Mouse (Mus musculus): ENCODE data around the gene Rnf10. TPM values are rescaled to one million over a fixed set of nuclear protein-coding genes. Genes with fewer than 3 reads are reported as not detected.

Gene Rnf10
- polyA plus RNA-seq, 1 experiment = 127 TPM

DNA sequence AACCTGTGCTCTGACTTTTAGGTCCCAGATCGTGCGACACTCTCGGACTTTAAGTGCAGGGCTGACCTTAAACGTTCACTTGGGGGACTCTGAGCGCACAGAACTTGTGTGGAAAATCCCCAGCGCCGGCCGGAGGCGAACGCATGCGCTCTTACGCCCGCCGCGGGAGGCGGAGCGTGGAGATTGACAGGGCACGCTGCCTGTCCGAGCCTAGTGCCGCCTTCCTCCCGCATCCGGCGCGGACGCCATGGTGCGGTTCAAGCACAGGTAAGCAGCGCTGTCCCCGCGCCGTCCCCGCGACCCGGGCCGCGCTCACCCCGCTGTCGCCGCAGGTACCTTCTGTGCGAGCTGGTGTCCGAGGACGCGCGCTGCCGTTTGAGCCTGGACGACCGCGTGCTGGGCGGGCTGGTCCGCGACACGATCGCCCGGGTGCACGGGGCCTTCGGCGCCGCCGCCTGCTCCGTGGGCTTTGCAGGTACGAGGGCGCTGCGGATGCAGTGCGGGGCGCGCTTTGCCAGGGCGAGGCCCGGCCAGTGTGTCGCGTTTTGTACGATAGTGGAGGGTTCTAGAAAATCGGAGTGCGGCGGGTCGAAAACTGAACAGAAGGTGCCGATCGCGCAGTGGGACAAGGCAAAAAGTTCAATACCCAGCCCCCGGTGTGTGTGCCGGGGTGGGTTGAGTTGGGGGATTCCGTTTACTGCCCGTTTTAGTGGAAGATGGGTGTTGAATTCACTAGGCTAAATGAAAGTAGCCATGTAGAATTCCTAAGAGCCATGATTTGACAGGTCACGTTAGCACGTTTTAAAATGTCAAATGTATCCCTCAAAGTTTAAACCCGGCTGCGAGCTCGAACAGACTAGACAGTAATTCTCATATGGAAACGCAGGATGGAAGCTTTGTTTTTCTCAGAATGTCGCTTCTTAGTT, 34.6 kb downstream of the Rnf10 start:
- H3K36me3 ChIP-seq (replicated peaks; ENCODE audit: low read length) = peaks cover 36% of the 10 kb centered on the region
- peak overlapping the region; percentile 99 for H3K4me3 ChIP-seq (replicated peaks)
- peaks cover 33% of the 10 kb centered on the region for H3K4me1 ChIP-seq
- no peak for TF ChIP-seq FLI1 (IDR thresholded peaks at IDR 0.05; ENCODE audit: low read length)
- no peak for TF ChIP-seq GATA1 (IDR thresholded peaks at IDR 0.05; ENCODE audit: borderline replicate concordance, low read length)
- H3K27me3 ChIP-seq (replicated peaks) = peaks cover 19% of the 10 kb centered on the region
- 0 out of 2 replicates have a peak, but pooled peaks cover 4% of the 10 kb centered on the region for H3K9me3 ChIP-seq

DNA sequence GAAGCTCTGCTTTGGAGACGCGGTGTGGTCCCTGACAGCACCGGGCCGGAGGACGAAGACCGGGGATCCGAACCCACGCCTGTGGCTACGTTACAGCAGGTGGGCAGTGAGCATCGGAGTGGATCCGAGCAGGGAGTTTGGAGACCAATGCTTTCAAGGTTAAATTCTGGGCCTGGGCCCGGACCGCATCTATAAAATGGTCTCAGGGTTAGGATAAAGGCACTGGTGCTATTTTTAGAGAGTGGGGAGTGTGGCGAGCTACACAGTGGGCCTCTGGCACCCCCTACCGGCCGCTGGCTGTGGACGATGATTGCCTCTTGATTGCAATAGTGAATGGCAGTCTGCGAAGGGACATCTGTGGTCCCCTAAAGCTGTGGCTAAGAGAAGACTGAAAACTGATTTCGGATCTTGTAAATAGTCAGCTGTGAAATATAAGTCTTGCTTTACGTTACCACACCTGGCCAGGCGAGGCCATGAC, 36.9 kb downstream of the Rnf10 start, which contains the start of gene Pop5:
TSS of gene Pop5 (plus strand) at position 51 of the 478 bp plus-strand sequence.
- Histone ChIP-seq H3K9me3 (0 out of 2 replicates have a peak, but pooled peaks cover 4% of the 10 kb centered on the region), H3K4me1 (peaks cover 47% of the 10 kb centered on the region), H3K4me3 (replicated peaks) (peak within 1 kb of the TSS; percentile 94), H3K36me3 (replicated peaks; ENCODE audit: low read length) (peaks cover 13% of the 10 kb centered on the region), H3K27me3 (replicated peaks) (peaks cover 39% of the 10 kb centered on the region)
- no peak for TF ChIP-seq GATA1 (IDR thresholded peaks at IDR 0.05; ENCODE audit: borderline replicate concordance, low read length)
- TF ChIP-seq FLI1 (IDR thresholded peaks at IDR 0.05; ENCODE audit: low read length) = no peak

DNA sequence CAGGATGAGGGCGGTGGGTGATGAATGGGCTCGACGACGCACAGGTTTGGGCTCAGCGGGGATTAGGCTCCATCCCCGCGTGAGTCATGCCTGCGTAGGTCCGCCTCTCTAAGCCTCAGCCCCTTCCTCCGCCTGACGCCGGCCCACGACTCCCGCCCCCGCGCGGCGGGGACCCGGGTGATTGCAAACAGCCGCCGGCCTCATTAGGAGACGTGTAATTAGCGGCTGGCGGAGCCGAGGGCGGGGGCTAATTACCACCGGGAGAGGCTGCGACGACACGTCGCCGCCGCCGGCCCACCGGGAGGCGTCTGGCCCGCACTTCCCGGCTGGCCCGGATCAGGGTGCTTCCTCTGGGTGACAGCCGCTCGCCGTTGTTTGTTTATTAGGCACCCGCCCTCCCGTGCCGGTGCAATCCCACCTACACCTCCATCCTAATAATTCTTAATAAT, 37.4 kb downstream of the Rnf10 start:
- no peak for TF ChIP-seq FLI1 (IDR thresholded peaks at IDR 0.05; ENCODE audit: low read length)
- no peak for TF ChIP-seq GATA1 (IDR thresholded peaks at IDR 0.05; ENCODE audit: borderline replicate concordance, low read length)
- peaks cover 9% of the 10 kb centered on the region for H3K36me3 ChIP-seq (replicated peaks; ENCODE audit: low read length)
- peaks cover 49% of the 10 kb centered on the region for H3K4me1 ChIP-seq
- H3K4me3 ChIP-seq (replicated peaks) = peak overlapping the region; percentile 94
- peaks cover 40% of the 10 kb centered on the region for H3K27me3 ChIP-seq (replicated peaks)
- 0 out of 2 replicates have a peak, but pooled peaks cover 4% of the 10 kb centered on the region for H3K9me3 ChIP-seq

DNA sequence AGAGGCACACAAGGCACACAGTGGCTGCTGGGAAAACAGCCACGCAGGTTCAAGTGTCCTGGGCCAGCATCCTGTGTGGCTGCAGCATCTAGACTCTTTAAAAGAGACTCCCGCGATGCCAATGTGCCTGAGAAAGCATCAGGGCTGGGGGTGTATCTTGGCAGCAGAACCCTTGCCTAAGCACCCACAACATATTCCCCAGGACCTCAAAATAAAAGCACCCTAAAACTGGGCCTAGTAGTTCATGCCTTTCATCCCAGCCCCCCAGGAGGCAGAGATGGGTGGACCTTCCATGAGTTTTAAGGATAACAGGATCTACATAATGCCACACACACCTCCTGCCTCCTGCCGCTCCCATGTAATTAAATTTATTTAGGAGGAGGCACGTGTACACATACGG, 38.2 kb downstream of the Rnf10 start:
- Histone ChIP-seq H3K36me3 (replicated peaks; ENCODE audit: low read length) (peaks cover under 1% of the 10 kb centered on the region), H3K27me3 (replicated peaks) (peaks cover 44% of the 10 kb centered on the region), H3K9me3 (0 out of 2 replicates have a peak, but pooled peaks cover 4% of the 10 kb centered on the region), H3K4me1 (peaks cover 49% of the 10 kb centered on the region), H3K4me3 (replicated peaks) (no peak overlapping the region)
- TF ChIP-seq FLI1 (IDR thresholded peaks at IDR 0.05; ENCODE audit: low read length) (no peak), GATA1 (IDR thresholded peaks at IDR 0.05; ENCODE audit: borderline replicate concordance, low read length) (no peak)

DNA sequence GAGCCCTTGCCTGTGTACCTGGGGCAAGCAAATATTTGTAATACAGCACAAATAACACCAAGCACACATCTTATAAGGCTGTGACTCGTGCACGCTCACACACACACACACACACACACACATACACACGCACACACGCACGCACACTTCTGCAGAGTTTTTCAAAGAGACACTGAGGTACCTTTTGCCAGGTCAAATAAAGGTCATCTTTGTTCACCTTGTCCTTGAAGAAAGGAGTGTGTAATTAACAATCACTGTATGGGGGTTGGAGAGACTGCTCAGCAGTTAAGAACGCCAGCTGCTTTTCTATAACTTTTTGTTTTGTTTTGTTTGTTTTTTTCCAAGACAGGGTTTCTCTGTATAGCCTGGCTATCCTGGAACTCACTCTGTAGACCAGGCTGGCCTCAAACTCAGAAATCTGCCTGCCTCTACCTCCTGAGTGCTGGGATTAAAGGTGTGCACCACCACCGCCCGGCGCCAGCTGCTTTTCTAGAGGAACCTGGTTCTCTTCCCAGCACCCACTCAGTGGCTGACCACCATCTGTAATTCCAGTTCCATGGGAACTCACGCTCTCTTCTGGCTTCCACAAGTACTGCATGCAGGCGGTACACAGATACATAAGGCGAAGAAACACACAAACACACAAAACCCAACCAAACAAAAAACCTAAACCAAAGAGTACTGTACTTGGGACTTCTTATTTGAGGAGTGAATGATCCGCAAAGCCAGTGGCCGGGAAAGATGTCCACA, 39.5 kb downstream of the Rnf10 start:
- H3K9me3 ChIP-seq = 0 out of 2 replicates have a peak, but pooled peaks cover 4% of the 10 kb centered on the region
- no peak overlapping the region for H3K4me3 ChIP-seq (replicated peaks)
- H3K4me1 ChIP-seq = peaks cover 38% of the 10 kb centered on the region
- TF ChIP-seq GATA1 (IDR thresholded peaks at IDR 0.05; ENCODE audit: borderline replicate concordance, low read length) (no peak), FLI1 (IDR thresholded peaks at IDR 0.05; ENCODE audit: low read length) (no peak)
- no peaks in the 10 kb centered on the region for H3K36me3 ChIP-seq (replicated peaks; ENCODE audit: low read length)
- peaks cover 49% of the 10 kb centered on the region for H3K27me3 ChIP-seq (replicated peaks)

DNA sequence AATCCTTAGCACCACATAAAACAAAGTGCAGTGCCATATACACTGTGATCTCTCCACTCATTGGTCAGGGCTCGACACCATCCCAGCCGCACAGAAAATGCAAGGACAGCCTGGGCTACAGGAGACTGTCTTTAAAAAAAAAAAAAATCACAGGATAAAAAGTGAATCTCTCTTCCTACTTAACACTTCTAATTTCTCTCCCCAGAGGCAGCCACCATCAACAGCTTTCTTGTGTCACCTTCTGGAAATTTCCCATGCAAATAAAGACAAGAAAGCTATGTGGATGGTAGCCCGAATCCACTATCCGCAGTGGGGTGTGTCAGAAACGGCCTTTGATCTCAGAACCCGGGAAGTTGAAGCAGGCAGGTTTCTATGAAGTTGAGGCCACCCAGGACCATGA, 40.2 kb downstream of the Rnf10 start:
- peaks cover 56% of the 10 kb centered on the region for H3K27me3 ChIP-seq (replicated peaks)
- no peak for TF ChIP-seq FLI1 (IDR thresholded peaks at IDR 0.05; ENCODE audit: low read length)
- no peak for TF ChIP-seq GATA1 (IDR thresholded peaks at IDR 0.05; ENCODE audit: borderline replicate concordance, low read length)
- no peaks in the 10 kb centered on the region for H3K36me3 ChIP-seq (replicated peaks; ENCODE audit: low read length)

DNA sequence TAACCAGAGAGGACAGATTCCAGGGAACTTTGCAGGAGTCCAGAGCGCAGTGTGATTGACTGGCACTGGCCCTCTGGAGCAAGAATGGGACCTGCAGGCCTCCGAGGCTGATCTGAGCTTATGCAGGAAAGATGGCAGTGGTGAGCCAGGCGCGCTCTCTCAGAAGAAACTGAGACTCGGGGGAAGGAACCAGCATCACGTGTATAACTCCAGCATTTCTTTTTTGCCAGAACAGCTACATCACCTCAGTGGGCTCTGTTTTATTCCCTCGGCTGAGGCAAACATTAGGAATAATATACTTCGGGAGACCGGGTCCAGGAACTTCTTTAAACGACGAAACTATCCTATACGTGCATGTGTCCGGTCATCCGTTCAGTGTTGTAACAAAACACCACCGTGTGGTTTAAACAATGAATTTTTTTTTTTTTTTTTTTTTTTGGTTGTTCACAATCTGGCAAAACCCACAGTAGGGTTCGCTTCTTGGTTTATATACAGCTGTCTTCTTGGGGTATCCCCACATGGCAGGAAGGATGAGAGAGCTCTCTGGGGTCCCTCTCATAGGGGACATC, 41.1 kb downstream of the Rnf10 start:
- Histone ChIP-seq H3K27me3 (replicated peaks) (peaks cover 58% of the 10 kb centered on the region), H3K9me3 (0 out of 2 replicates have a peak, but pooled peaks cover 4% of the 10 kb centered on the region), H3K4me3 (replicated peaks) (peak overlapping the region; percentile 7), H3K36me3 (replicated peaks; ENCODE audit: low read length) (no peaks in the 10 kb centered on the region), H3K4me1 (peaks cover 33% of the 10 kb centered on the region)
- no peak for TF ChIP-seq GATA1 (IDR thresholded peaks at IDR 0.05; ENCODE audit: borderline replicate concordance, low read length)
- TF ChIP-seq FLI1 (IDR thresholded peaks at IDR 0.05; ENCODE audit: low read length) = no peak

More for the DNA sequence above, 40.2 kb downstream of the Rnf10 start:
- Histone ChIP-seq H3K9me3 (0 out of 2 replicates have a peak, but pooled peaks cover 4% of the 10 kb centered on the region), H3K4me3 (replicated peaks) (no peak overlapping the region), H3K4me1 (peaks cover 36% of the 10 kb centered on the region)

DNA sequence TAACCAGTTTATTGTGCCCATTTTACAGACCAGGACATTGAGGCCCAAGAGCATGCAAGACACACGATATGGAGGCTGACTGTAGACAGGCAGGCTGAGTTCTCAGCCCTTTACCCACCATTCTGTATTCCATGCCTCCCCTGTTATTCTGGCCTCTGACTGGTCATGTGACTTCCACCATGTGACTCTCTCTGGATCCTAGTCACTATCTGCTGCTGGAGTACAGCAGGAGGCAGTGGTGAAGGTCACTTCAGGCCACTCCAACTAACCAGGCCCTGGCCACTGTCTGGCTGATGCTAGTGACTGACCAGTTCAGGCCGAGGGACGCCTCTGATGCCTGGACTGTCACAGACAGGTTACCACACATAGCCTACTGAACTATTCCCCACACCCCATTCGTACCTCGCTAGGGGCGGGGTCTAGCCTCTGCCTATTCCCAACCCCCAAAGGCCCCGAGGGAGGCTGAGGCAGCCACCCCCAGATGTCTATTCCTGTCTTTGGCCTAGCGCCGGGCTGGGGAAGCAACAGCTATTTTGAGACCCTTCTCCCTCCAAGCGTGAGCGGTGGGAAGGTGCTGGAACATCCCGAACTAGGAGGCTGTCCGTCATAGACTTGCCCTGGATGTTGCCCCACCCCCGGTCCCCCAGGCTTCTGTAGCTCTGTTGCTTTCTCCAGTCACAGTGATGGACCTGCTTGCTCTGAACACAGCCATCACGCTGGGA, 41.7 kb downstream of the Rnf10 start:
- no peaks in the 10 kb centered on the region for H3K36me3 ChIP-seq (replicated peaks; ENCODE audit: low read length)
- 0 out of 2 replicates have a peak, but pooled peaks cover 4% of the 10 kb centered on the region for H3K9me3 ChIP-seq
- peaks cover 27% of the 10 kb centered on the region for H3K4me1 ChIP-seq
- H3K27me3 ChIP-seq (replicated peaks) = peaks cover 63% of the 10 kb centered on the region
- peak overlapping the region; percentile 38 for H3K4me3 ChIP-seq (replicated peaks)
- TF ChIP-seq GATA1 (IDR thresholded peaks at IDR 0.05; ENCODE audit: borderline replicate concordance, low read length) (no peak), FLI1 (IDR thresholded peaks at IDR 0.05; ENCODE audit: low read length) (no peak)
